Mouse (Mus musculus) layer of hippocampus, adult 6 months (tissue): ENCODE data around the gene Cldn20. TPM values are rescaled to one million over a fixed set of nuclear protein-coding genes. Genes with fewer than 3 reads are reported as not detected.

Source experiments
- long read RNA-seq, 2 experiments: library from polyadenylated mRNA; unstranded; transcript quantifications; one replicate each; pipeline ENCODE4 v2.0.0; 2019 to 2020
- polyA plus RNA-seq: library from polyadenylated mRNA; unstranded; fragments of <200 nt; fragmentation: Nextera tagmentation; gene quantifications from 2 replicates; pipeline ENCODE4 v1.2.3, GENCODE M21; 2021

Gene Cldn20
- not detected in 2 replicates for polyA plus RNA-seq
- long read RNA-seq, experiment 1 = 0 reads
- long read RNA-seq, experiment 2 = 0 reads

DNA sequence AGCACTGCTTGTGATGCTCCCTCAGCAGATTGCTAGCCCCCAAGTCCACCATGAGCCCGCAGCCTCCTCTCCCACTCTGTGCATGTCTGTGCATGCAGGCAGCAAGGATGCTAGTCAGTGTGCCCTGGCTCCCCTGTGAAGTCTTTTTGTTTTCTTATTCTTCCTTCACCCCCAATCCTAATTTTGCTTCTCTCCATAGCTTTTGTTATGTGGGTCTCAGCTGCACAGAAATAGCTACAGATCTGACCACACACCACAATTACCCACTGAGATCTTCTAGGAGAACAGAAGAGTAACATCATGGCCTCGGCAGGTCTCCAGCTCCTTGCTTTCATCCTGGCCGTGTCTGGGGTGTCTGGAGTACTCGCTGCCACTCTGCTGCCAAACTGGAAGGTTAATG lies at the start of gene Cldn20:
TSS of gene Cldn20 (plus strand) at position 301 of the 400 bp plus-strand sequence.

DNA sequence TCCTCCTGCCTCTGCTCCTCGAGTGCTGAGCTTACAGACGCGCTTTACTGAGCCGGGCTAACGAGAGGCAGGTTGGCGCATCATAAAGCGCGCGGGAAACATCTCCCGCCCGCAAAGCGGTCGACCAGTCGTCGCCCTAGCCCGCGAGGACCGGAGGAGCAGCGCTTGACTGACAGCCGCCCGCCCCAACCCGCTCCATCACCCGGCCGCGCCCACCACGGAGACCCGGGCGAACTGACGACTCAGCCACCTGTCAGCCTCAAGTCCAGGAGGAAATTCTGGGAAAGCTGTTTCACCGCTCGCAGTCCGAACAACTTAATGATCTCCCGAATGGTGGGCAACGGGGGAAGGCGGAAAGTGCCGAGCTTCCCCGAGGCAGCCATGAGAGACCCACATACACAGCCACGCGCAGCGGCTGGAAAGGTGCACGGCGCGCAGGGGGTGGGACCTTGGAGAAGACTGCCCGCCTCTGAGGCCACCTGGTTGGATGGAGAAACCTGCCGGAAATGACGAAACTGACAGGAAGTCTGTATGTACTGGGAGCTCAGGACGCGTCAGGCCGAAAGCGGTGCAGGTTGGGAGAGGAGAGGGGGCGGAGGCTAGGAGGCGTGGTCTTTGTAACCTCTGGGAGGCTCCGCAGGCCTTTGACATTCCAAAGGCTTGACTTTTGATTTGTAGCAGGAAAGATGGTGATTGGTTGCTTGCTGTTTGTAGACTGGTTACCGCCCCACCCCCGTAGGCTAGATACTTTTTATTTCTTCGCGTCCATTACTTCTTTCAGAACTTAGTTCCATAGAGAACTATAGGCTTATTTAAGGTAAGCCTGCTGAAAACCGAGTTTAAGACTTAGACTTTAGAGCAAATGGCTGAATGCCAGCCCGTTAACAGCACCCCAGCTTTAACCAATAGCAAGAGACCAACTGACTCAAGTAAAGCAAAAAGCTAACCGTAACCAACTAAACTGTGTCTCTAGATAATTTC lies 25.3 kb downstream of the Cldn20 start, which contains the start of gene Tfb1m:
TSS of gene Tfb1m (minus strand) at position 451 of the 981 bp plus-strand sequence.

Other genes starting within 250 kb of the Cldn20 start
- 11.5 and 13.6 TPM in 2 replicates for gene Tiam2, start 206.0 kb upstream of the Cldn20 start, polyA plus RNA-seq
- 5.5 and 6.8 TPM in 2 replicates for gene Tfb1m, start 25.2 kb downstream of the Cldn20 start, polyA plus RNA-seq
- not detected in 2 replicates for gene Nox3, start 163.7 kb downstream of the Cldn20 start, polyA plus RNA-seq